Mouse (Mus musculus): ENCODE data around the gene Ift81.
A peak's percentile ranks its signal among the peaks of the same experiment; 100 is the strongest.
"Not testable (repeated sequence)": the region's sequence is repeated elsewhere in the genome, so short reads cannot be mapped to it uniquely, and the experiment has no call there.

Gene Ift81

GRCm38 (mm10) chr5:122613908-122614732, at the start of gene Ift81:
Gene Ift81, minus strand, starts transcription at chr5:122614518.
- DNase-seq (ENCODE audit: low spot score): peak; percentile 96

GRCm38 (mm10) chr5:122662501-122662900, 48.2 kb upstream of the Ift81 start:
- DNase-seq (ENCODE audit: low spot score): peak; percentile 58

GRCm38 (mm10) chr5:122656808-122657207, 42.5 kb upstream of the Ift81 start:
- no peak for DNase-seq (ENCODE audit: low spot score)

- DNase-seq (ENCODE audit: low spot score): no peak
These were observed 39.9 kb upstream of the Ift81 start for GRCm38 (mm10) chr5:122654268-122654573.

GRCm38 (mm10) chr5:122653446-122654267, 39.3 kb upstream of the Ift81 start:
- DNase-seq (ENCODE audit: low spot score): no peak

GRCm38 (mm10) chr5:122653112-122653445, 38.8 kb upstream of the Ift81 start:
- no peak for DNase-seq (ENCODE audit: low spot score)

- no peak for DNase-seq (ENCODE audit: low spot score)
These were observed 38.2 kb upstream of the Ift81 start for GRCm38 (mm10) chr5:122652506-122652905.

GRCm38 (mm10) chr5:122650100-122650499, 35.8 kb upstream of the Ift81 start:
- DNase-seq (ENCODE audit: low spot score): peak; percentile 69

GRCm38 (mm10) chr5:122649264-122649663, 34.9 kb upstream of the Ift81 start:
- no peak for DNase-seq (ENCODE audit: low spot score)

- DNase-seq (ENCODE audit: low spot score): not testable (repeated sequence)
These were observed 33.6 kb upstream of the Ift81 start for GRCm38 (mm10) chr5:122647952-122648374.

GRCm38 (mm10) chr5:122647256-122647924, 33.1 kb upstream of the Ift81 start:
- no peak for DNase-seq (ENCODE audit: low spot score)

GRCm38 (mm10) chr5:122646050-122646449, 31.7 kb upstream of the Ift81 start:
- DNase-seq (ENCODE audit: low spot score): no peak

- DNase-seq (ENCODE audit: low spot score): no peak
These were observed 31.0 kb upstream of the Ift81 start for GRCm38 (mm10) chr5:122645290-122645689.

GRCm38 (mm10) chr5:122644111-122644607, 29.8 kb upstream of the Ift81 start:
- DNase-seq (ENCODE audit: low spot score): no peak

GRCm38 (mm10) chr5:122643701-122644100, 29.4 kb upstream of the Ift81 start, which contains the start of gene P2rx7:
Gene P2rx7, plus strand, starts transcription at chr5:122643911.
- peak; percentile 69 for DNase-seq (ENCODE audit: low spot score)

- DNase-seq (ENCODE audit: low spot score): no peak
These were observed 25.7 kb upstream of the Ift81 start for GRCm38 (mm10) chr5:122639986-122640385.

- no peak for DNase-seq (ENCODE audit: low spot score)
These were observed 25.2 kb upstream of the Ift81 start for GRCm38 (mm10) chr5:122639517-122639916.

- DNase-seq (ENCODE audit: low spot score): no peak
These were observed 24.0 kb upstream of the Ift81 start for GRCm38 (mm10) chr5:122638296-122638695.

GRCm38 (mm10) chr5:122636958-122637357, 22.6 kb upstream of the Ift81 start:
- DNase-seq (ENCODE audit: low spot score): peak; percentile 38

GRCm38 (mm10) chr5:122636308-122636707, 22.0 kb upstream of the Ift81 start:
- no peak for DNase-seq (ENCODE audit: low spot score)

GRCm38 (mm10) chr5:122635228-122635627, 20.9 kb upstream of the Ift81 start:
- no peak for DNase-seq (ENCODE audit: low spot score)

- DNase-seq (ENCODE audit: low spot score): peak; percentile 59
These were observed 12.9 kb upstream of the Ift81 start for GRCm38 (mm10) chr5:122627243-122627642.
